Mouse (Mus musculus) c-Kit-negative CD71-positive TER-119-positive erythroid progenitor cells, embryonic 14.5 days (primary cell): ENCODE data around the gene Cep57l1.

Experiments
- DNase-seq: peaks from one replicate; pipeline ENCODE4 v3.0.0-alpha.2; 2013; ENCODE audit warnings: low read depth, low spot score

Cep57l1 gene

DNA sequence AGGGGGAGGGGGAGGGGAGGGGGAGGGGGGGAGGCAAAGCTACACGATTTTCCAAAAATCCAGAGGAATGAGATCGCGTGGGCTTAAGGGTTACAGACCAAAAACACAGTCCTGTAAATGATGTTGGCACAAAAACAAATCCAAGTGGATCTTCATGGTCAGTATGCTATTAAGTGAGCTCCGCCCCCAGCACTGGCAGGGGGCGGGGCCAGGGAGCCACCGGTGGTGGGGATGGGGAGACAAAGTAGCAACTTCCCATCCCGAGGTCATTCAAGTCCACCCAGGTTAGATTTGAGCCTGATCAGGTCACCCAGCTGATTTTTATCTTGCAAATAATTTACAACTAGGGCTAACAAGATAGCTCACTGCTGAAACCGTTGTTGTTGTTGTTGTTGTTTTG lies 132.3 kb downstream of the Cep57l1 start:
- no peak for DNase-seq

DNA sequence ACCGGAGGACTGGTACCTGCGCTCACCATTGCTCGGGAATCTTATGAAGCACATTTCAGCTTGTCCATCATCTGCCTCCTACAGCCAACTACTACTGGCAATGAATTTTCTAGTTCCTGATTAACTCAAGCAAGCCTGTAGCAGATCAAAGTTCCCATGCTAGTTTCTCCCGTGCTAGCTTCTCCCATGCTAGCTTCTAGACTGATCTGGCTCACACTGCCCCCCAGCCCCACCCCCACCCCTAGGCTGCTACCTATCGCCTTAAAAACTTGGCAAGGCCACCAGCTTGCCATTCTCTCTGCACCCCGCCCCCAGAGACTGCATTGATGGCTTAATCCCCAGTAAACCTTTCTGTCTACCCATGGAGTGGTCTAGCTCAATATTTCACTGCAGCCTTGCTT lies 133.0 kb downstream of the Cep57l1 start:
- no peak for DNase-seq

DNA sequence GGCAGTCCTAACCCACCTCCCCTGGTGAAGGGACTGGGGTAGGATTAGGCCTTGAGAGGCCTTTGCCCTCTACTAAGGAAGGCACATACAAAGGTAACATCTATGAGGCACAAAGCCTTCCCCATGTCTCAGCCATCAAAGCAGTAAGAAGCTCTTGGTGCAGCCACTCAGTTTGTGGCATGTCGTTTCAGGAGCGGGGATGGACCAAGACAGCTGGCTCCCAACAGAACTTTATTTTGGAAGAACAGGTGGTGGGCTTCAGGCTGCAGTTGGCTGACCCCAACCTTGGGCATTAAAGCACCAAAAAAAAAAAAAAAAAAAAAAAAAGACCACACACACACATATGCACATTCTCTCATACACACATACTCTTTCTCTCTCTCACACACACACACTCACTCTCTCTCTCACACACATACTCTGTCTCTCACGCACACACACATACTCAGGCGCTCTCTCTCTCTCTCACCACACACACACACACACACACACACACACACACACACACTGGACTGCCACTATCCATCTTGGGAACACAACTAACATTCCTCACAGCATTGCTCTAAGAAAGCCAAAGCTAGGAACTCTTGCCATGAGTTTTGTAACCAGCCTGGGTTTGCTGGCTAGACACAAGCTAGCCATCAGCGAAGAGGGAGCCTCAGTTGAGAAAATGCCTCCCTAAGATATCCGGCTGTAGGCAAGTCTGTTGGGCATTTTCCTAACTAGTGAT lies 133.7 kb downstream of the Cep57l1 start:
- DNase-seq = no peak

DNA sequence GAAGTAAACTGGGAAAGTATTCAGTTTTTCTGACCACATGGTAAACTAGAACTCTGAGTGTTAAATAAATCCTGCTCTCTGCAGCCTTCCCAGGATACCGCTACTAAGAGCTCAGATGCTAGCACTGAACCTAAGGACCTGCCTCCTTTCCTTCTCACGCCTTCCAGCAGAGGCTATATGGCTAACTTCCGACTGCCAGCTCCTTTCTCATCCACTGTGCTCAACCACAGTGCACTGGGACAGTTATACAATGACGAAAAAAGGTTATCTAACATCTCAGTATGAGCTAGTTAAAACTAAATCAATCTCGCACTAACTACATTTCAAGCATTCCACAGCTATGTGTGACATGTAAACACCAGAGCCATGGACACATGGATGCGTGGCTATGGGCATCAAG lies 134.4 kb downstream of the Cep57l1 start:
- no peak for DNase-seq

DNA sequence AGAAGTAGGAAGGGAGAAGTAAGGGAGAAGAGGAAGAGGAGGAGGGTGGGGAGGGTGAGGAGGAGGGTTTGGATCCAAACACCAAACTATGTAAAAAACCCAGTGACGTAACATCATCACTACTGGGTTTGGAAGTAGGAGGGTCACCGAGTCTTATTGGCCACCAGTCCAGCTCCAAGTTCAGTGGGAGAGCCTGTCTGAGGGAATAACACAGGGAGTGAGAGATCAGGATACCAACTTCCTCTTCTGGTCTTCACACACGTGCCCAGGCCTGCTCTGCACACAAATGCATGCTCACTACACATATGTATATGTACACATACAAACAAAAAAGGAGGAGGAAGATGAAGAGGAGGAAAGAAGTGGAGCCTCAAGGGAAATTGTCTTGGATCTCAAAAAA lies 135.3 kb downstream of the Cep57l1 start:
- no peak for DNase-seq

DNA sequence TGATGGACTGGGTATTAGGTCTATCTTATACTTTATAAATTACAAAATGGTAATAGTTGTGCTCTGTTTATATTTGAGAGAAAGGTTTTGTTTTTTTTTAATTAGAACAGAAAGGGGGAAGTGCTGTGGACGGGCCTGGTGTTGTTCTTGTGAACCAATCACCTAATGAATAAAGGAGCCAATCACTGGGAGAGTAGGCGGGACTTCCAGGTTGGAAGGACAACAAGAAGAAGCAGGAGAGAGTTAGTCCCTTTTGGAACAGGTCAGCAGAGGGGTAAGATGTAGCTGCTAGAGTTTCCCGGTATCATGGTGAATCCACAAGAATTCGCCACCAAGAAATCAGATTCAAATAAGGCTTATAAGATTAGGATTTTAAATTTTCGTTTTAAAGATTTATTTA lies 139.5 kb downstream of the Cep57l1 start:
- no peak for DNase-seq
